Mouse (Mus musculus) splenic B cell, adult 2 months (primary cell): ENCODE data around the gene Mapk14.
A peak's percentile ranks its signal among the peaks of the same experiment; 100 is the strongest.

Source experiments
- DNase-seq: peaks from one replicate; pipeline ENCODE4 v3.0.0-alpha.2; 2011; ENCODE audit warnings: low read depth, low spot score
- H3K27me3 ChIP-seq: 2 replicates; pipeline ENCODE4 v1.6.1; 2012; ENCODE audit warnings: mild to moderate bottlenecking, low read length, moderate library complexity, mixed read lengths; ENCODE audit not compliant: control insufficient read depth, poor library complexity, insufficient read depth, severe bottlenecking
- H3K36me3 ChIP-seq: 2 replicates; pipeline ENCODE4 v1.6.1; 2012; ENCODE audit warnings: mild to moderate bottlenecking, low read length, moderate library complexity, mixed read lengths; ENCODE audit not compliant: control insufficient read depth, poor library complexity, insufficient read depth, severe bottlenecking

Gene Mapk14

GRCm38 (mm10) chr17:28690776-28691686, at the start of gene Mapk14:
Gene Mapk14, plus strand, starts transcription at chr17:28691329.
- Histone ChIP-seq H3K36me3 (0 out of 2 replicates have a peak, but pooled peaks cover 1% of the 10 kb centered on the region), H3K27me3 (0 out of 2 replicates have a peak, but pooled peaks cover 2% of the 10 kb centered on the region)
- peak; percentile 100 for DNase-seq

DNA sequence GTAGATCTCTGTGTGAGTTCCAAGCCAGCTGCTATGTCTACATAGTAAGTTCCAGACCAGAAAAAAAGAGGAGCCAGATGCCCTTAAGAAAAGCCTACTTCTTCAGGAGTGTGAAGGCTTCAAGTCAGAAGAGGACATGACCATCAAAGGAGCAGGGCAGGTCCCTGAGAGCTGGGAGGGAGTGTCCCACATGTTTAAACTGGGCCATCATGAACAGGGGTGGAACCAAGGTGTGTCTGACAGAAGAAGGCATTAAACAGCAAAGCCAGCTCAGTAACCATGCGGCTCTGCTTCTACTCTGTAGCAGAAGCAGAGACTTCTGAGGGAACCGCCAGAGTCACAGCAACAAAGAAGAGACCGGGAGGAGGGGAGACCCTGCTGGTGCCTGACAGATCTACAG, 47.4 kb upstream of the Mapk14 start:
- Histone ChIP-seq H3K36me3 (no peaks in the 10 kb centered on the region), H3K27me3 (no peaks in the 10 kb centered on the region)
- DNase-seq = no peak

GRCm38 (mm10) chr17:28644112-28644511, 47.0 kb upstream of the Mapk14 start:
- no peaks in the 10 kb centered on the region for H3K27me3 ChIP-seq

GRCm38 (mm10) chr17:28646221-28646620, 44.9 kb upstream of the Mapk14 start:
- Histone ChIP-seq H3K27me3 (no peaks in the 10 kb centered on the region), H3K36me3 (no peaks in the 10 kb centered on the region)
- no peak for DNase-seq

More at GRCm38 (mm10) chr17:28644112-28644511, 47.0 kb upstream of the Mapk14 start:
- no peak for DNase-seq
- no peaks in the 10 kb centered on the region for H3K36me3 ChIP-seq

- Histone ChIP-seq H3K36me3 (no peaks in the 10 kb centered on the region), H3K27me3 (no peaks in the 10 kb centered on the region)
- peak; percentile 54 for DNase-seq
These were observed 42.3 kb upstream of the Mapk14 start for GRCm38 (mm10) chr17:28648607-28649370.

- no peaks in the 10 kb centered on the region for H3K27me3 ChIP-seq
These were observed 40.9 kb upstream of the Mapk14 start for GRCm38 (mm10) chr17:28650268-28650667.

GRCm38 (mm10) chr17:28657936-28658335, 33.2 kb upstream of the Mapk14 start:
- Histone ChIP-seq H3K36me3 (no peaks in the 10 kb centered on the region), H3K27me3 (no peaks in the 10 kb centered on the region)
- DNase-seq = peak; percentile 13

More at GRCm38 (mm10) chr17:28650268-28650667, 40.9 kb upstream of the Mapk14 start:
- no peaks in the 10 kb centered on the region for H3K36me3 ChIP-seq
- no peak for DNase-seq

DNA sequence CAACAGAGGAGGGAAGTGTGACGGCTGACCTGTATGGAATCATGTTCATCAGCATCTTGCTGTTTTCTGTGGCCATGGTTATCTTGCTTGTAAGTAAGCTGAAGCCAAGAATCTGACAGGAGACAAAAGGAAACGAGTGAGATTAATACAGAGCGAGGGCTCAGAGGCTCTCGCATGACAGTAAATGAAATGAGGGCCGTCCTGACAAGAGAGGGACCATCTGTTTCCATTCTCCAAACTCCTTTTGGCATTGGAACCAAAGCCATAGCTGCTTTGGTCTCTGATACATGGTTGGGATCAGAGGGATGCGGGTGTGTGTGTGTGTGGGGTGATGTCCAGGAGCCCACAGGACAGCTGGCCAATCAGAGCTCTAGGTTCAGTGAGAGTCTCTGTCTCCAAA, 31.6 kb upstream of the Mapk14 start:
- H3K36me3 ChIP-seq = no peaks in the 10 kb centered on the region
- DNase-seq = no peak

GRCm38 (mm10) chr17:28682311-28683084, 8.6 kb upstream of the Mapk14 start:
- Histone ChIP-seq H3K27me3 (no peaks in the 10 kb centered on the region), H3K36me3 (no peaks in the 10 kb centered on the region)
- DNase-seq = no peak

More for the DNA sequence above, 31.6 kb upstream of the Mapk14 start:
- H3K27me3 ChIP-seq = no peaks in the 10 kb centered on the region

DNA sequence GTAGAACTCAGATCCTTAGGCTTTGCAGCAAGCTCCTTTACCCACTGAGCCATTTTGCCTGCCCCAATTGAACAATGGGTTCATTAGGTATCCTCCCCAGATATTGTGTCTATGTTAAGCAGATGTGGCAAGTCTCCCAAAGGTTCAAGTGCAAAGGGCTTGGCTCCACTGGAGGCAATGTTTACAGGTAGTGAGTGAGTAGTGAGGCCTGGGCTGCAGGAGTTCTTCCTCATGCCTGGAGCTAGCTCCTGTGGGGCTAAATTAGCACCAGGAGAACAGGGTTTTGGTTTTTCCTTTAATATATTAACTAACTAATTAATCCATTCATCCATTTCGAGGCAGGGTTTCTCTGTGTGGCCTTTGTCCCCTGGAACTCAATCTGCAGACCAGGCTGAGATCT, 7.5 kb upstream of the Mapk14 start:
- Histone ChIP-seq H3K27me3 (0 out of 2 replicates have a peak, but pooled peaks cover 2% of the 10 kb centered on the region), H3K36me3 (no peaks in the 10 kb centered on the region)
- DNase-seq = no peak

- H3K27me3 ChIP-seq = 0 out of 2 replicates have a peak, but pooled peaks cover 2% of the 10 kb centered on the region
- no peak for DNase-seq
- no peaks in the 10 kb centered on the region for H3K36me3 ChIP-seq
These were observed 6.5 kb upstream of the Mapk14 start for GRCm38 (mm10) chr17:28684631-28685030.

GRCm38 (mm10) chr17:28687354-28687753, 3.8 kb upstream of the Mapk14 start:
- Histone ChIP-seq H3K36me3 (no peaks in the 10 kb centered on the region), H3K27me3 (0 out of 2 replicates have a peak, but pooled peaks cover 2% of the 10 kb centered on the region)
- DNase-seq = no peak

DNA sequence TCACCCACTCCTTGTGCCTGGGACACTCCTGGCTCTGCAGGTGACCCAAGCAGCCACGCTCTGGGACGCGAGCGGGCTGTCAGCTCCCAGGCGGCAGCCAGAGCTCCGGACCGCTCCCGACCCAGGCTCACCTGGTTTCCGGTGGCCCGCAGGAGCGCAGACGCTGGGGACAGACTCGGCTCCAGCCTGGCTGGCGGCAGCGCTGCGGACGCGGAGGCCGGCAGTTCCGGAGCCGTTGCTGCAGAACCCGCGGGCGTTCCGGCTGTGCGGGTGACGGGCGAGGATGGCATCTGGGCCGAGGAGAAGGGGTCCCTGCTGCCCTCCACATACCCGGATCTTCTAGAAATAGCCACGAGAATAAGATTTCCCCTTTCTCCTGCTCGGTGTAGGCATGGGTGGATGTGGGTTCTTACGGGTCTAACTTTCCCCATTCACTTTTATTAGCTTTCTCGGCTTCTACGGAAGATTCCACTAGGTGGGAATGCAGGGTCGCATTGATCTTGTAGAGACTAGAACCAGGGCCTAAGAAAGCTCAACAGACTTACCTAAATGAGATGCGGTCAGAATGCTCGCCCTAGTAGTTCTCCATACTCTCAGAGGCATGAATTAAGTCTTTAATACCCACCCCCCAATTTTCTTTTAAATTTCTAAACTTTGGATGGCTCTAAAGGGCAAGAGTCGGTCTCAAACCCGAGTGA, 1.4 kb upstream of the Mapk14 start, which contains the start of gene Slc26a8:
TSS of gene Slc26a8 (minus strand) at position 648 of the 698 bp plus-strand sequence.
- Histone ChIP-seq H3K27me3 (0 out of 2 replicates have a peak, but pooled peaks cover 2% of the 10 kb centered on the region), H3K36me3 (no peaks in the 10 kb centered on the region)
- DNase-seq = peak; percentile 27
